Mouse (Mus musculus): ENCODE measurements at regions not wholly inside any gene's neighbourhood (a gene's known extent, or its start where the extent isn't known, plus 50 kb on each side); places are given as distances from the start of the nearest gene placed in this dataset.
A peak's percentile ranks its signal among the peaks of the same experiment; 100 is the strongest.

- DNase-seq (ENCODE audit: low spot score) = no peak
- H3K9me3 ChIP-seq = no peaks in the 10 kb centered on the region
- H3K4me1 ChIP-seq (replicated peaks) = no peaks in the 10 kb centered on the region
- no peaks in the 10 kb centered on the region for H3K36me3 ChIP-seq
- H3K27ac ChIP-seq = no peak overlapping the region
- H3K4me3 ChIP-seq = no peak overlapping the region
- whole genome bisulfite sequencing = 93% methylated on average over 10 of the region's 10 CpGs
- no peaks in the 10 kb centered on the region for H3K27me3 ChIP-seq (ENCODE audit: insufficient read depth, poor library complexity, severe bottlenecking)
These were observed 434.6 kb upstream of the Tbx3 start for GRCm38 (mm10) chr5:119235884-119236283.

GRCm38 (mm10) chr5:119246824-119247223 lies 423.6 kb upstream of the Tbx3 start:
- Histone ChIP-seq H3K4me1 (replicated peaks) (peaks cover 13% of the 10 kb centered on the region), H3K27me3 (ENCODE audit: insufficient read depth, poor library complexity, severe bottlenecking) (no peaks in the 10 kb centered on the region), H3K9me3 (no peaks in the 10 kb centered on the region), H3K36me3 (no peaks in the 10 kb centered on the region), H3K4me3 (no peak overlapping the region), H3K27ac (no peak overlapping the region)
- 70% methylated on average over 10 of the region's 10 CpGs for WGBS
- no peak for DNase-seq (ENCODE audit: low spot score)

- no peak for DNase-seq (ENCODE audit: low spot score)
- WGBS = 86% methylated on average over 6 of the region's 6 CpGs
- H3K27ac ChIP-seq = no peak overlapping the region
- peaks cover 13% of the 10 kb centered on the region for H3K4me1 ChIP-seq (replicated peaks)
- H3K36me3 ChIP-seq = no peaks in the 10 kb centered on the region
- H3K27me3 ChIP-seq (ENCODE audit: insufficient read depth, poor library complexity, severe bottlenecking) = no peaks in the 10 kb centered on the region
- H3K4me3 ChIP-seq = no peak overlapping the region
- no peaks in the 10 kb centered on the region for H3K9me3 ChIP-seq
These were observed 421.8 kb upstream of the Tbx3 start for GRCm38 (mm10) chr5:119248626-119249025.

- WGBS = 86% methylated on average over 6 of the region's 6 CpGs
- no peaks in the 10 kb centered on the region for H3K36me3 ChIP-seq
- no peak overlapping the region for H3K4me3 ChIP-seq
- no peaks in the 10 kb centered on the region for H3K27me3 ChIP-seq (ENCODE audit: insufficient read depth, poor library complexity, severe bottlenecking)
- H3K9me3 ChIP-seq = no peaks in the 10 kb centered on the region
- no peak overlapping the region for H3K27ac ChIP-seq
- DNase-seq (ENCODE audit: low spot score) = no peak
- peaks cover 13% of the 10 kb centered on the region for H3K4me1 ChIP-seq (replicated peaks)
These were observed 421.2 kb upstream of the Tbx3 start for GRCm38 (mm10) chr5:119249124-119249718.

GRCm38 (mm10) chr5:119251311-119252047 lies 419.0 kb upstream of the Tbx3 start:
- Histone ChIP-seq H3K27ac (0 out of 2 replicates have a peak overlapping the region, but pooled peaks have one; percentile 53), H3K9me3 (no peaks in the 10 kb centered on the region), H3K36me3 (no peaks in the 10 kb centered on the region), H3K4me1 (replicated peaks) (peaks cover 13% of the 10 kb centered on the region), H3K4me3 (no peak overlapping the region), H3K27me3 (ENCODE audit: insufficient read depth, poor library complexity, severe bottlenecking) (no peaks in the 10 kb centered on the region)
- no peak for DNase-seq (ENCODE audit: low spot score)
- WGBS = 42% methylated on average over 9 of the region's 9 CpGs

- no peaks in the 10 kb centered on the region for H3K27me3 ChIP-seq (ENCODE audit: insufficient read depth, poor library complexity, severe bottlenecking)
- 47% methylated on average over 21 of the region's 21 CpGs for WGBS
- H3K9me3 ChIP-seq = no peaks in the 10 kb centered on the region
- peak; percentile 26 for DNase-seq (ENCODE audit: low spot score)
- H3K4me3 ChIP-seq = no peak overlapping the region
- peaks cover 13% of the 10 kb centered on the region for H3K4me1 ChIP-seq (replicated peaks)
- peak overlapping the region; percentile 69 for H3K27ac ChIP-seq
- H3K36me3 ChIP-seq = no peaks in the 10 kb centered on the region
These were observed 412.9 kb upstream of the Tbx3 start for GRCm38 (mm10) chr5:119257374-119258120.

- no peaks in the 10 kb centered on the region for H3K36me3 ChIP-seq
- H3K27me3 ChIP-seq (ENCODE audit: insufficient read depth, poor library complexity, severe bottlenecking) = no peaks in the 10 kb centered on the region
- no peaks in the 10 kb centered on the region for H3K9me3 ChIP-seq
- H3K4me3 ChIP-seq = no peak overlapping the region
- H3K4me1 ChIP-seq (replicated peaks) = peaks cover 13% of the 10 kb centered on the region
- 89% methylated on average over 5 of the region's 5 CpGs for WGBS
- DNase-seq (ENCODE audit: low spot score) = no peak
- H3K27ac ChIP-seq = no peak overlapping the region
These were observed 411.6 kb upstream of the Tbx3 start for GRCm38 (mm10) chr5:119258831-119259230.

- no peaks in the 10 kb centered on the region for H3K27me3 ChIP-seq (ENCODE audit: insufficient read depth, poor library complexity, severe bottlenecking)
- H3K36me3 ChIP-seq = no peaks in the 10 kb centered on the region
- 0 out of 2 replicates have a peak, but pooled peaks cover 3% of the 10 kb centered on the region for H3K9me3 ChIP-seq
- no peak overlapping the region for H3K4me3 ChIP-seq
- DNase-seq (ENCODE audit: low spot score) = no peak
- WGBS = 80% methylated on average over 20 of the region's 20 CpGs
- no peak overlapping the region for H3K27ac ChIP-seq
- no peaks in the 10 kb centered on the region for H3K4me1 ChIP-seq (replicated peaks)
These were observed 405.1 kb upstream of the Tbx3 start for GRCm38 (mm10) chr5:119265149-119265890.

GRCm38 (mm10) chr5:119271234-119271852 lies 399.1 kb upstream of the Tbx3 start:
- DNase-seq (ENCODE audit: low spot score) = no peak
- H3K27me3 ChIP-seq (ENCODE audit: insufficient read depth, poor library complexity, severe bottlenecking) = no peaks in the 10 kb centered on the region
- WGBS = 85% methylated on average over 26 of the region's 26 CpGs
- H3K9me3 ChIP-seq = 0 out of 2 replicates have a peak, but pooled peaks cover 3% of the 10 kb centered on the region
- no peaks in the 10 kb centered on the region for H3K36me3 ChIP-seq
- H3K4me3 ChIP-seq = no peak overlapping the region
- no peaks in the 10 kb centered on the region for H3K4me1 ChIP-seq (replicated peaks)
- H3K27ac ChIP-seq = no peak overlapping the region

GRCm38 (mm10) chr5:119273203-119273602 lies 397.3 kb upstream of the Tbx3 start:
- Histone ChIP-seq H3K4me1 (replicated peaks) (no peaks in the 10 kb centered on the region), H3K36me3 (no peaks in the 10 kb centered on the region), H3K9me3 (no peaks in the 10 kb centered on the region), H3K27me3 (ENCODE audit: insufficient read depth, poor library complexity, severe bottlenecking) (no peaks in the 10 kb centered on the region), H3K27ac (no peak overlapping the region), H3K4me3 (no peak overlapping the region)
- WGBS = 88% methylated on average over 7 of the region's 7 CpGs
- no peak for DNase-seq (ENCODE audit: low spot score)

- no peaks in the 10 kb centered on the region for H3K9me3 ChIP-seq
- H3K4me3 ChIP-seq = no peak overlapping the region
- no peaks in the 10 kb centered on the region for H3K4me1 ChIP-seq (replicated peaks)
- H3K36me3 ChIP-seq = no peaks in the 10 kb centered on the region
- 90% methylated on average over 3 of the region's 3 CpGs for WGBS
- no peak overlapping the region for H3K27ac ChIP-seq
- no peak for DNase-seq (ENCODE audit: low spot score)
- no peaks in the 10 kb centered on the region for H3K27me3 ChIP-seq (ENCODE audit: insufficient read depth, poor library complexity, severe bottlenecking)
These were observed 396.9 kb upstream of the Tbx3 start for GRCm38 (mm10) chr5:119273615-119274014.

- DNase-seq (ENCODE audit: low spot score) = no peak
- Histone ChIP-seq H3K4me1 (replicated peaks) (no peaks in the 10 kb centered on the region), H3K27ac (no peak overlapping the region), H3K27me3 (ENCODE audit: insufficient read depth, poor library complexity, severe bottlenecking) (no peaks in the 10 kb centered on the region), H3K36me3 (no peaks in the 10 kb centered on the region), H3K9me3 (no peaks in the 10 kb centered on the region), H3K4me3 (no peak overlapping the region)
- WGBS = 86% methylated on average over 7 of the region's 7 CpGs
These were observed 395.5 kb upstream of the Tbx3 start for GRCm38 (mm10) chr5:119274817-119275494.

Data from hindbrain, embryonic 10.5 days (tissue).